Mouse (Mus musculus): ENCODE measurements around the gene Bod1.

The Bod1 gene

GRCm38 (mm10) chr11:31671354-31672169 lies at the start of gene Bod1:
Bod1 (minus strand) TSS chr11:31671885.
- peak; percentile 95 to 97 for DNase-seq

GRCm38 (mm10) chr11:31719090-31719489 lies 47.4 kb upstream of the Bod1 start:
- no peak for DNase-seq

- DNase-seq, result no peak
Observed at GRCm38 (mm10) chr11:31717926-31718735, 46.4 kb upstream of the Bod1 start.

GRCm38 (mm10) chr11:31713641-31714121 lies 42.0 kb upstream of the Bod1 start:
- DNase-seq, result peak; percentile 92 to 93

GRCm38 (mm10) chr11:31713116-31713515 lies 41.4 kb upstream of the Bod1 start:
- peak; percentile 39 to 47 for DNase-seq

GRCm38 (mm10) chr11:31707771-31708170 lies 36.1 kb upstream of the Bod1 start:
- DNase-seq, result no peak

GRCm38 (mm10) chr11:31703173-31703572 lies 31.5 kb upstream of the Bod1 start:
- DNase-seq, result no peak

- DNase-seq, result no peak
Observed at GRCm38 (mm10) chr11:31701901-31702300, 30.2 kb upstream of the Bod1 start.

GRCm38 (mm10) chr11:31699502-31699901 lies 27.8 kb upstream of the Bod1 start:
- DNase-seq, result no peak

GRCm38 (mm10) chr11:31694801-31695200 lies 23.1 kb upstream of the Bod1 start:
- DNase-seq, result peak; percentile 89 to 92

- DNase-seq, result peak; percentile 64 to 68
Observed at GRCm38 (mm10) chr11:31694109-31694508, 22.4 kb upstream of the Bod1 start.

- no peak for DNase-seq
Observed at GRCm38 (mm10) chr11:31693322-31693721, 21.6 kb upstream of the Bod1 start.

GRCm38 (mm10) chr11:31688956-31689355 lies 17.3 kb upstream of the Bod1 start:
- no peak for DNase-seq

GRCm38 (mm10) chr11:31684913-31685567 lies 13.4 kb upstream of the Bod1 start:
- no peak for DNase-seq

GRCm38 (mm10) chr11:31684126-31684525 lies 12.4 kb upstream of the Bod1 start:
- peak in 1 of 2 experiments; percentile 46 for DNase-seq

GRCm38 (mm10) chr11:31679840-31680381 lies 8.2 kb upstream of the Bod1 start:
- DNase-seq, result no peak

GRCm38 (mm10) chr11:31677309-31677708 lies 5.6 kb upstream of the Bod1 start:
- DNase-seq, result no peak

- peak; percentile 34 to 45 for DNase-seq
Observed at GRCm38 (mm10) chr11:31676661-31677252, 5.1 kb upstream of the Bod1 start.

- DNase-seq, result peak; percentile 71 to 83
Observed at GRCm38 (mm10) chr11:31675430-31675829, 3.7 kb upstream of the Bod1 start.

- peak in 1 of 2 experiments; percentile 46 for DNase-seq
Observed at GRCm38 (mm10) chr11:31672170-31672563, 482 bp upstream of the Bod1 start.

GRCm38 (mm10) chr11:31670468-31670921 lies 1.2 kb downstream of the Bod1 start:
- DNase-seq, result no peak
